Mouse (Mus musculus): ENCODE measurements at regions not wholly inside any gene's neighbourhood (a gene's known extent, or its start where the extent isn't known, plus 50 kb on each side); places are given as distances from the start of the nearest gene placed in this dataset.

DNA sequence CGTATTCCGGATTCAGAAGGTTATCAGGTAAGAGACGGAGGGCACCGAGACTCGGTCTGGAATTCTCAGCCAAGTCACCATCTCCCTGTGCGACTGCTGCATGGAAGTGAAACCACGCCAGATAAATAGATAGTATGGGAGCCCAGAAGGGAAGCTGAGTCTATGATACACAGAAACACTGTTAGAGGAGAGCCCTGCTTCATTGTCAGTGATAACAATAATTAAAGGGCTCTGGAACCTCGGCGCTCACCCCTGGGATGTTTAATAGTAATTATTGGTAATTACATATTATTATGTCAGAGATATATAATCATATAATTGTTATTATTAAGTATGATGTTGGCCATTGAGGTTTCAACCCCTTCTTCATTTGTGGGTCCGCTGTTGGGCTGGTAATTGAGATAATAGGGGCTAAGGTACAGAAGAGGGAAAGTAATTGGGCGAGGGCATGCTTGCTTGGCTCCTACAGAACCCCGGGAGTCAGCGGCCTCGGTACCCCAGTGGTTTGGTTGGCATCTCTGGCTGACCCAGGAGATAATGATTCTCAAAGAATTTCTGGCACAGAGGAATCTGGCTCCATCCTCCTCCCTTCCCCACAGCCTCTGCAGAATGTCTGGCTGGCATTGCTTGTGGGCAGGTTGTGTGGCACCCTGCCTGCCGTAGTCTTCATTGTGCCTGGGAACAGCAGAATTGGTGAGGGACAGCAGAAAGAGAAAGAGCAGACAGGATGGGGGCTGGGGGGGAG, 354.7 kb downstream of the Cog6 start:
- intact Hi-C loops (cut with DNase I; ENCODE audit: low total_unique reads) = no loop called here
- no peak for DNase-seq

DNA sequence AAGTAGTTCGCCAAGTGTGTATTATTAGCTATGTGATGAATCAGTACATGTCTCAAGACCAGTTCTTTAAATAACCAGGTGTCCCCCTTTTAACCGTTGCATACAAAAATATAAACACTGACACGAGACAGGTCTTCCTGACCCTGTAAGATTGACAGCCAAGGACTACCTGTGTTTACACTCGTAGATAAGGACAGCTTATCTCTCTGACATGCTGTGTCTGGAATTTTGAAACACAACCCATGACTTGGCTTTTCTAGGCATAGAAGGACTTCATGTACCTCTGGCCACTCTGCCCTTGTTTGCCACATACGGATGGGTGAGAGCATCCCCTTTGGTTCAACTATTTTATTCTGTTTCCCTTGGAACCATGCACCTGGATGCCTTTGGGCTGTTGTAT, 364.0 kb downstream of the Cog6 start:
- no peak for DNase-seq
- intact Hi-C loops (cut with DNase I; ENCODE audit: low total_unique reads) = no loop called here

DNA sequence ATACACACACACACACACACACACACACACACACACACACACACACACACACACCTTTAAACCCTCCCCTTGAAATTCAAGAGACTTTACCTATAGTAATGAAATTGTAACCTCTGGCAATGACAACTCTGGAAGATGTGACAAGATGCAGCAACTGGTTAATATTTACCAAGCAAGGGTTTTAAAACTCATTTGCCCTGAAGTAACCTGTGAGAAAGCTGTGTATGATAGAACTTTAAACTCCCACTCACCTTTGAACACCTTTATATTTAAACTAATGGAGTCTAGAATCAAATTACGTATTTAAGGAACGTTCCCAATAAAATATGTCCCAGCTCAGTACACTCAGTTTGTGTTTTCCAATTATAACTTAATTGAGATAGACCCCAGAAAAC, 364.6 kb downstream of the Cog6 start:
- intact Hi-C loops (cut with DNase I; ENCODE audit: low total_unique reads) = no loop called here
- DNase-seq = no peak

DNA sequence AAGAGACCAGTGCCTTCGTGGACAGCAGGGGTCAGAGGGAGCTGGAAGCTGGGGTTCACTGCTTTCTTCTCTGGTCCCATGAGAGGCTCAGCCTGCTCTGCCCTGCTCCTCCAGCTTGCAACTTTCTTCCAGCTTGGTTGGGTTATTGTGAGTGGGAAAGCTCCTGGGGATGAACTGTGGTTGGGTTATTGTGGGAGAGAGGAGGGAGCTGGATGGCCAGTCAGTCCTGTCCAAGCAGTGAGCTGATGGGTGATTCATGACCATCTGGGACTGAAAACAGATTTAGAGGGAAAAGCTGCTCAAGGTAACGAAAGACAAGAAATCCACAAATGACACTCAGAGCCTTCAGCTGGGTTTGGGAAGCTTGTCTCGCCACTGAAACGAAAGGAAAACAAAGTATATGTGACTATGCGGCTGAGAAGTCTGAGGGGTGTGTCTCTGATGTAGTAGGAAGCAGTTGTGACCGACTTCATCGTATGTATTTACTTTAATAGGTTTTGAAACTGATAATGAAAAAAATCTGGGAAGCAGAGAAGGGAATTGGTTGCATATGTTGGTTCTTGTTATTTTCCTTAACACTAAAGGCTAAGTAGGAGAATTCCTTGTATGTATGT, 365.1 kb downstream of the Cog6 start:
- no peak for DNase-seq
- intact Hi-C loops (cut with DNase I; ENCODE audit: low total_unique reads) = no loop called here

DNA sequence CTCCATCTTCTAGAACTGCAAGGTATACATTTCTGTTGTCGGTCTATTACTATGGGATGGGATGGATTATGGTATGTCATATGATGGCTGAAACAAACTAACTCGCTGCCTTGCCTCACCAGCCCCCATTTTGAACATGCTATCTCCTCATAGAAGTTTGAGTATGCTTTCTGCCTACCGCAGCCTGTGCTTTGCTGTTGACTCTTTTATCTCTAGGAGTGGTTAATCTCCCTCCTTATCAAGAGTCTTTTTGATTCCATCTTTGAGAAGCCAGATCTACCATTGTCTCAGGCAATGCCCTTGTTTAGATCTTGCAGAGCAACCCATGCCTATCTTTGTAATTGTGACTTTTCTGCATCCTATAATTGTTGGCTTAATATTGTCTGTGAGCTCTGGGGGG, 367.0 kb downstream of the Cog6 start:
- DNase-seq = no peak
- intact Hi-C loops (cut with DNase I; ENCODE audit: low total_unique reads) = no loop called here

DNA sequence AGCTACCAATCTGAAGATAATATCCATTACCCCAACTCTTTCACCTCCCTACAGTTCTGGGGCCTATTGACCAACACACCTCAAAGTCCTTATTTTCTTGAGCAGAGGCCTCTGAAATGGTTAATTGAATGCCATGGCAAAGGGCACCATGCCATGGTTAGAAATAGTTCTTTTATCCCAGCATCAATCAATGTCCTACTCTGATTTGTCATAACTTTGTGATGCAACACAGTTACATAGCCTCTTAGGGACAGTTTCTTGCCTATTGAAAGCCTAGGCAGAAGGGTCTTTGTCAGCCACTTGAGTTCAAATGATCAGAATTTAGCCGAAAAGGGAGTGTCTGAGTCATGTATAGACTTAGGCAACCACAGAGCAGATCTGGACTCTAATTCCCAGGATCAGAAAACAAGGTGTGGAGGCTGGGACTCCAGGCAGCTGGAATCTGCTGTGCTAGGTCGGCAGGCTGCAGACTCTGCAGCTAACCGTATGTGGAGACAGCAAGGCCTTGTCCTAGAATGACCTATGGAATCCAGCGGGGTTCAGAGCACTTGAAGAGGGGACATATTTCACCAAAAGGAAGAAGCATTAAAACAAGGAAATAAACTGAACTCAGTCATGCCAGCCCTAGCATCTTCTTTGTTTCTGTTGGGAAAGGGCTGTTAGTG, 368.1 kb downstream of the Cog6 start:
- intact Hi-C loops (cut with DNase I; ENCODE audit: low total_unique reads) = no loop called here
- DNase-seq = no peak

DNA sequence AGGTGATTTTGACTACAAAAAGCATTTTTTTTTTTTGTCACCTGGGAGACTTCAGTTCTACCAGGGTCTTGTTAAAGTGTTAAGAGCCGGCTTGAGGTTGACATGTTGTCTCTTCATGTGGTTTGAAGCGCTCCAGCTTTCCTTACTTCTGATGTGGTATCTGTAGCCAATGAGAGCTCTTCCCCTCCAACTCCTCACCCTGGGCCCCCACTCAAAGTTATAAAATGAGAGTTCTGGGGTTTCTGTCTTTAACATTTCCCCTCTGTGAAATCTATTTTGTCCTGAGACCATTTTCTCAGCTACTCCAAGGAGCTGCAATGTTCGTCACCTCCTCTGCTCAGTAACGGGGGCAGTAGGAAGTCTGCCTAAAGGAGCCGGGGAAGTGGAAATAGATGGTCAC, 369.1 kb downstream of the Cog6 start:
- intact Hi-C loops (cut with DNase I; ENCODE audit: low total_unique reads) = no loop called here

DNA sequence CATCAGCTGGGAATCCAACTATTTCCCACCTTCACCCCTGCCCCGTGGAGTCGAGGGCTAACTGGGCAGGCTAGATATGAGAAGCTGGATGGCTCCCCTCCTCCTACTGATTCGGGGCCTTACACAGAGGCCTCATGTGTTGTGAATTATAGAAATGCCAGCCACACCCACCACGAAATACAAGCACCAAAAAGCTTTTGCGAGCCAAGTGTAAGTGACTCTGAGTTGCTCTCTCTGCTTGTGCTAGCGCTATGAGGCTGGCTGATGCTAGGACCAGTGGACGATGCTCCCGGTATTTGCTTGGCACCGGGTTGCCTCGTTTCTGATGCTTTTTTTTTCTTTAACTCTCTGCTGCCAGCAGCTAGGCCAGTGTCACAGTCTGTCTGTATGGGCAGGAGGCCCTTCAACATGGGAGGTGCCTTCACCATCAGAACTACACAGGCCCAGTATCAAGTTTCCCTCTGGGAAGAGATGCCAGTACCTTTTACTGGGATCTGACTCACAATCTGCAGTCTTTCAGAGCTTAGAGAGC, 369.8 kb downstream of the Cog6 start:
- DNase-seq = peak; percentile 10
- intact Hi-C loops (cut with DNase I; ENCODE audit: low total_unique reads) = no loop called here

More for the DNA sequence above, 369.1 kb downstream of the Cog6 start:
- DNase-seq = no peak

DNA sequence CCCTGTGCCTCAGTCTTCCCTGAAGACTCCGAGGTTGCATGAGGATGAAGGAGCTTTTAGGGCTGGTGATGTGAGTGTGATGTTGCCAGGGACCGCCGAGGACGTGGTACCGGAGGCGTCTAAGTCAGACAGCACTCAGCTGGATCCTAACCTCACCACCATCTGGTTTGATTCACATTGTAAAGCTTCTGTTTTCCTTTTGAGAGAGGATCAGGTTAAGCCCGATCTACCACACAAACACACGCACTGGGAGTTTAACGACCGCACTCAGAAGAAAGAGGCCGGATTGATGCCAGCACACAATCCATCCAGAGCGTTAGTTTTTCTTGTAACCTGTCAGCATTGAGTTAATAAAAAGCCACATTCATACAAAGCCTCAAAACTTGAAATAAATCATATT, 371.9 kb downstream of the Cog6 start:
- intact Hi-C loops (cut with DNase I; ENCODE audit: low total_unique reads) = no loop called here
- DNase-seq = no peak

DNA sequence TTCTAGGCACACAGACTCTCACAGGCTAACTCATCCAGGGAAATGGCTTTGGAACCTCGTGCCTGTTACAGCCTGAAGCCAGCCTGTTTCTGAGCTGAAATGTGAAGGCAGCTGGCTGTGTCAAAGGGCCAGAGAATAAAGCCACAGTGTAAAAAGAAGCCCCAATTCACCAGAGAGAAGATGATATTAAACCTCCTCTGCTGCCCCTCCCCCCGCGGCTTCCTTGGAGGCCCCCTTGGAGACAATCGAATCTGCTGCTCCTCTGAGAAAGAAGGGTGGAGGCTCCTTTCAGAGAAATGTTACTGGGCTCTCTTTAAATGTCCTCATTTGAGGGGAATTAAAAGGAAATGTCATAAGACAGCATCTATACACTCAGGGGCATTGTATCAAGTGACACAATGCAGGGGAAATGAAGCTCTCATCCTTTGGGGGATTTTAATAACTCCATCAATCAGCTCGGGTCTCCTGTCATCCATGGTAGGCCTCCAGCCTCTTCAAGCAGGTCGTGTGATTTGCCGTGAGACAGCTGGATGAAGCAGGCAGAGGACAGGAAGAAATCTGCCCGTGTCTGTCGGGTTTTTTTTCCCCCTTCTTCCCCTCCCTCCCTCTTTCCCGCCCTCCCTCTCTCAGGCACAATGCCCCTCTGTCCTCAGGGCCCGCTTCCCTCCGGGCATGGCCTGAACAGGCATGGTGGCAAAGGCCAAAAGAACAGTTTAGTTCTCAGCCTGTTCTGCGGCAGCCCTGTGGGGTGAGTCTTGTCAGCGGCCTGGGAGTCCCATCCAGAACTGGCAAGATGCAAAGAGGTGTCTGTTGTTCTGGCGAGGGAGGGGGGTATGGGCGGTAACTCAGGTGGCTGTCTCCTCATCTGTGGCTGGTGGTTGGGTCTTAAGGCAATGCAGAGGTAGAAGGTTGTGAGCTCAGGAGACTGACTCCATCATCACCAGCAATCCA, 372.6 kb downstream of the Cog6 start:
- peak; percentile 45 for DNase-seq
- intact Hi-C loops (cut with DNase I; ENCODE audit: low total_unique reads) = no loop called here

DNA sequence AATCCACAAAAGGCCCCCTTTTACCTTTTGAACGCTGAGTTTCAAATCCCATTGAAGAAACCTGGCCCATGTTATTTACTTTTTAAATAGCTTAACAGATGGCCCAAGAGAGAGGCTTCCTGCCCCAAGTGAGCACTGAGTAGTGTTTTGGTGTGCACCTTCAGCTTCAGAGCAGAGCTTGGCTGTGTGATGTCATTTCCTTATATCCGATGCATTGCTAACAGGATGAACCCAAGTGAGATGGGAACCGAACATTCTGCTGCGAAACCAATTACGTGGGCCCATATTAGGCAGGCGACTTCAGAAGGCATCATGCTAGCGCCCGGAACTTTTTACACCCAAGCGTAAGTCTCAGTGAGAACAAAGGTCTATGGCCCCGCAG, 373.2 kb downstream of the Cog6 start:
- DNase-seq = no peak
- intact Hi-C loops (cut with DNase I; ENCODE audit: low total_unique reads) = no loop called here

DNA sequence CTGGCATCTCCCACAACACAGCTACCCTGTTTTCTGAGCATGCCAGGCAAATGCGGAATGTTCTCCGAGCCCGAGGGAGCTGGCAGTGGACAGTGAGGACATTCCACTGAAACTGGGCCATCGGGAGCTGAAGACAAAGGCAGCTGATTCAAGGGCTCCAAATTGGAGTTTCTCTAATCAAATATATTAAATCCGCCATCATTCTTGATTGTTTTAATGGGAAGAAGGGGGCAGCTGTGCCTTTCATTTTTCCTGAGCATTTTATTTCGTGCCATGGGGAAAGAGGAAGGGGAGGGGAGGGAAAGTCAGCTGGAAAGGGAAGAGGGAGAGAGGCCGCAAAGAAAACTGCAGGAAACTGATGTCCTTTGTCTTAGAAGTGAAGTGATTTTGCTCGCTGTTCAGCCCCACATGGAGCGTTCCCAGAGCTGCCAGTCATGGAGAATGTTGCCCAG, 373.9 kb downstream of the Cog6 start:
- DNase-seq = peak; percentile 44

DNA sequence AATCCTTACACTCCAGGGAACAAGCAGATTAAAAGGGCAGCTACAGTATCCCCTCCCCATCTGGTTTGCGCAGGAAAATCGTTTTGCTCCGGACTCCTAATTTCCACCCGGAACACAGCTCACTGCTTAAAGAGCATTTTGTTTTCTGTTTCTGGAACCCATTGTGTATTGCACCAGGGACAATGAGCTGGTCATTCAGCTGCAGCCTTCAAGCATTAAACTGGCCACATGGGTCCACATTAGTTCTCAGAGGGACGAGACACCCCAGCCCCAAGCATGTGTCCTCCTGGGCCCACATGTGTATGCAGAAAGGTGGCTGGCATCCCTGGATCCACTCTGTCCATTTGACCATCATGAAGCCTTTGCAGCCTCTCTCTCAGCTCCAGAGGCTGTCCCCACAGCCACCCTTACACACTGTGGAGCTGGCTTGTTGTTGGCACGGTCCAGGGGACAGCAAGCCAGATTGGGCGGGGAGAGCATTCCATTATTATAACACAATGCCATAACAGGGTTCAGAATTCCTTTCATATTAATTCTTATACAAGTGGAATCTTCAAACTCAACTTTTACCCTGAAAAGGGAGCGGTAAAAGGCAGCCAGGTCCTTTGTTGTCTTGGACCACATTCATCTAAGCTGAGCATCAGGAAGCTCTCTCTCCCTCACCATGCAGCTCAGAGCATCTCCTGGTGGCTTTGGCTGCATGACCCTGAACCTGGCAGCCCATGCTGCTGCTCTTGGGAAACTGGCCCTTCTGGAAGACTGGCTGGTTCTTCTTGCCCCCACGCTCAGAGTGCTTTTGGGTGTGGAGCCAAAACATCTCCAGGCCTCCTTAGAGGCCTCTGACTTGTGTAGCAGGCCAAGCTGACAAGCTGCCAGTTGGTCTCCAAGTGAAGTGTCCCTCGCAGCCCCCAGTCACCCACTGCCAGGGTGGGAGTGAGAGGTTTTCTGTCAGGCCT, 373.4 kb downstream of the Foxo1 start:
- intact Hi-C loops (cut with DNase I; ENCODE audit: low total_unique reads) = no loop called here

More for the DNA sequence above, 373.9 kb downstream of the Cog6 start:
- intact Hi-C loops (cut with DNase I; ENCODE audit: low total_unique reads) = no loop called here

DNA sequence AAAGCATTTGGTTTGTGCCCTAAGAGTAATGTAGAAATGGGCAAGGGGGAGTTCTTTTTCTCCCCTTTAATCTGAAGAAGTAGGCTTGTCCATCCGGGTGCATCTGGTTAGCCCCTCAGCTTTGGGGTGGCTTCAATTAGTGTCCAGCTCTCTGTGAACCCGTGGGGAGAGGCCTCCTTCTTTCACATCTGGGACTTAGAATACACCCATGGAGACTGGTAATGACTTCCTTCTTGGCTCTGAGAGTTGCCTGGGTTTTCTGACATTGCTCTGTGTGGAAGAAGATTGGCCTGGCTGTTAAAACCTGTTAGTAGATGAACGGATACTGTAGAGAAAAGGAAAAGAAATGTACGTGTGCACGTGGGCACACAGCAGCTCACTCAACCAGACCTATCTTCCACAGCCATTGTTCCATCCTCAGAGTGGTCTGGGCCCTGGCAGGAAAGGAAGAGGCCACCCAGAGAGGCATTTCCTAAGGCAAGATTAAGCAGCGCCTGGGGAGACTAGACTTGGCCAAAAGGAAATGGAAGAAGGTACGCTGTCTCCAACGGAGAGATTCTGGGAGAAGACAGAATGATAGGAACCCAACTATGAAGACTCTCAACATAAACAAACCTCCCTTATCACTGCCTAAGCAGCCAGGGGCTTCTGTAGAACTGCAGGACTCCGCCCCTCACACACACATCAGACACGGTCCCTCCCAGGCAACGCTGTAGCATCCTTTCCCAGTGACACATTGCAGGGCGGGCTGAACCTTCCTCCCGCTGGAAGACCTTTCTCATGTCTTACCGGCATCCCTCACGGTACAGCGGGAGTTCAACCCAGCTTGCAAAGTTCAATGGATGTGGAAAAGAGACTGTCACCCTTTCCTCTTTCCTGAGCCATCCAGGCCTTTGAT, 372.4 kb downstream of the Foxo1 start:
- no peak for DNase-seq
- intact Hi-C loops (cut with DNase I; ENCODE audit: low total_unique reads) = no loop called here

More for the DNA sequence above, 373.4 kb downstream of the Foxo1 start:
- peak; percentile 75 for DNase-seq

DNA sequence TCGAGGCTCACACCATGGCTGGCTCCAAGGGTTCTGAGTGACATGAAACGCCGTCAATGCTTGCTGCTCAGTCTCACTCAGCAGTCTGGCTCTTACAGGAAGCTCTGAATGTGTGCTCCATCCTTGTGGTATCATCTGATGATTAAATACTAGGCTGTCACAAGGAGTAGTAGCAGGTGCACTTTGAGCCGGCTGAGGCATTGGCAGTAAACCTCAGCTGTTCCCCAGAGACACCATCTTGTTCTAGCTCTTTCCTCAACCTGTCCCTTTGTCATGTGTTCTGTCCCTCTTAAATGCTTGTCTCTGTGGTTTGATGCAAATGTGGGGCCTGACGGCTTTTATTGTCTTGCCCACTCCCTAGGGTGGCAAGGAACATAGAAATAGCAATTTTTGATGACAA, 370.7 kb downstream of the Foxo1 start:
- intact Hi-C loops (cut with DNase I; ENCODE audit: low total_unique reads) = no loop called here
- DNase-seq = no peak

DNA sequence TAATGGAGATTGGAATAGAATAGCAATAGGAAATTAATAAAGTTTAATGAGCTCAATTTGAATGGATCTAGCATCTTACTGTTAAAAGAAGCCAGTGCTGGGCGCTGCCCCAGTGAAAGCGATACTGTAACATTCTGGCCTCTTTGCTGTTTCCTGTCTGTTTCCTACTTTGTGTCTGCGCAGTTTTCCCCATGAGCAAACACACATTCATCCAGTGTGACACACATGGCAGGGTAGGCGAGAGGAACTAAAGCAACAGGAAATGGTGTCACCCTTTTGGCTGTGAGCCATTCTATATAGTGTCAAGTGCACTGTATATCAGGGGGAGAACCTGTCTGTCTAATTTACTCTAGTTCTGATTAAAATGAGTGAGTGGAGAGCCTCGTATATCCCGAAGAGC, 366.2 kb downstream of the Foxo1 start:
- intact Hi-C loops (cut with DNase I; ENCODE audit: low total_unique reads) = no loop called here
- DNase-seq = no peak

DNA sequence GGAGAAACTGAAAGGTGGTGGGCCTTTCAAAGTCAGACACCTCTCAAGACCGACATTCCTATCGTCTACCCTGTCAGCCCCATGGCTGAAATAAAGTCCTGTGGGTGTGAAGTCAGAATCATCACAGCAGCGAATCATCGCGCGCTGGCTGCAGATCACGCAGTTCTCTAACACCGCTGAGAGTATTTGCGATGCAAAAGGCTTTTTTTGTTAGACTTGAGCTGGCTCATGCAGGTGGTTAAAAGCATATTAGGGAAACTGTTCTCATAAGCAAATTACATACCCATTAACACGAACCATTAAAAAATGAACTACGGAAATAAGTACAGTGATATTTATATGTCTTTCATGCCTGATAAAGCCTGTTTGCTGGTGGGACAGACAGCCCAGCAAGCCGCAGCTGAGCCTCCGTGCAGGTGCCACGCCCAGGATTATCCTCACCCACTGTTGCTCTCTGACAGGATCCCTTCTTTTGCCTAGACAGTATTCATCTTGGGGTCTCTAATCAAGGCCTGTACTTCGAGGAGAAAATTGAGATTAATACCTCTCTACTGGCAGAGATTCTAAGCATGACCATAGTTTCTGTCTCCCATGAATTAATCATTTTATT, 365.5 kb downstream of the Foxo1 start:
- no peak for DNase-seq
- intact Hi-C loops (cut with DNase I; ENCODE audit: low total_unique reads) = no loop called here
